Mouse (Mus musculus): ENCODE measurements around the gene Lrrc32. TPM values are rescaled to one million over a fixed set of nuclear protein-coding genes. Genes with fewer than 3 reads are reported as not detected.

The Lrrc32 gene
- total RNA-seq, 1 experiment = 0.62 TPM

DNA sequence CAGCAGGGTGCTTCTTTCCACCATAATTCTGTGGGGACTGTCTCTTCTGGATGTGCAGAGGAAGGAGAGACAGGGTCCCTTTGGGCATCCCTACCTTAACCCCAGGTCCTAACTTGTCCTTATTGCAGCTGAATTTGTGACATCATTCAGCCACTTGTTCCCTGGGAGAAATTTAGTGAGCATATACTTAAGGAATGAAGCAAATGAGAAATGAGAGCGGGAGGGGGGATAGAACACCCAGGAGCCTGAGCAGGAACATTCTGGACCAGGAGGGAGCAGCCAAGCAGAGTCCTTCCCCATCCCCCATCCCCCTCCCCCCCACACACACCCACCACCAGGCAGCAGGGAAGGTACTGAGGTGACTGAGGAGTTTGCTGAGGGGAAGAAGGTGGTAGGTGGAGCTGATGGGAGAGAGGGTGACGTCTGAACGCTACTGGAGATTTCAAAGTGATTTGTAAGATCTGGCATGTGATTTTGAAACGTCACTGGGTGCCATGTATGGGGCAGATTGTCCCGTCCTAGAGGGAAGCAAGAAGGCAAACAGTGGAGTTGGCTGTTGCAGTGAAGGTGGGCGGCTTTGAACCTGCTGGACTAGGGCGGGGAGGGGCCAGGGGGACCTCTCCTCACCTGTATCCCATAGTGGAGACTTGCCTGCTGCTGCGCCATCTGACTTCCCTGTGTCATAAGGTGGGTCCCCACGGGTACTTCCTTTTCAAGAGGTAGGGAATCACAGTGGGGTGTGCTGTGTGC is 2.5 kb downstream of the Lrrc32 start:
- no peak for DNase-seq (ENCODE audit: low read depth, low spot score)
- H3K27ac ChIP-seq (ENCODE audit: insufficient read depth, low read depth, low read length, poor library complexity, severe bottlenecking) = no peak overlapping the region
- H3K9ac ChIP-seq (ENCODE audit: insufficient read depth, low read depth, low read length, poor library complexity, severe bottlenecking) = no peak overlapping the region
- no peaks in the 10 kb centered on the region for H3K36me3 ChIP-seq (ENCODE audit: control insufficient read depth, insufficient read depth, low read length, poor library complexity, severe bottlenecking)
- no peak overlapping the region for H3K4me3 ChIP-seq (ENCODE audit: insufficient read depth in 1 of 2, low read depth in 1 of 2, low read length in 2 of 2, poor library complexity in 1 of 2, severe bottlenecking in 1 of 2)
- H3K4me1 ChIP-seq (ENCODE audit: control insufficient read depth in 2 of 2, insufficient read depth in 2 of 2, low read length in 2 of 2, poor library complexity in 1 of 2) = peaks cover 0 to 2% of the 10 kb centered on the region in 2 experiments; a peak in 1 of 4 replicates
- no peaks in the 10 kb centered on the region for H3K9me3 ChIP-seq (ENCODE audit: control insufficient read depth, insufficient read depth, low read depth, low read length)
- in situ Hi-C loops (cut with MboI; ENCODE audit: low sequenced_read_pairs in 2 of 2, unreplicated experiment in 2 of 2) = loop anchor here in 1 of 2 experiments (25.0 kb wide), 1 partner anchor 196 kb away; no protein-coding TSS in a partner anchor
- TF ChIP-seq CHD2 (IDR thresholded peaks at IDR 0.05; ENCODE audit: low read depth, low read length) = no peak
- no peak for TF ChIP-seq MAFK (IDR thresholded peaks at IDR 0.05; ENCODE audit: insufficient read depth, low read depth, low read length)
- TF ChIP-seq ZNF384 (IDR thresholded peaks at IDR 0.05; ENCODE audit: low read depth, low read length) = no peak
- no peak for TF ChIP-seq HCFC1 (IDR thresholded peaks at IDR 0.05; ENCODE audit: borderline replicate concordance, insufficient read depth, low read length)
- TF ChIP-seq ZC3H11A (IDR thresholded peaks at IDR 0.05; ENCODE audit: borderline replicate concordance, low read depth, low read length) = no peak

GRCm38 (mm10) chr7:98492331-98492730 is 3.2 kb downstream of the Lrrc32 start:
- Histone ChIP-seq H3K36me3 (ENCODE audit: control insufficient read depth, insufficient read depth, low read length, poor library complexity, severe bottlenecking) (no peaks in the 10 kb centered on the region), H3K4me1 (ENCODE audit: control insufficient read depth in 2 of 2, insufficient read depth in 2 of 2, low read length in 2 of 2, poor library complexity in 1 of 2) (peaks cover 0 to 2% of the 10 kb centered on the region in 2 experiments; a peak in 1 of 4 replicates), H3K27ac (ENCODE audit: insufficient read depth, low read depth, low read length, poor library complexity, severe bottlenecking) (no peak overlapping the region), H3K4me3 (ENCODE audit: insufficient read depth in 1 of 2, low read depth in 1 of 2, low read length in 2 of 2, poor library complexity in 1 of 2, severe bottlenecking in 1 of 2) (no peak overlapping the region), H3K9me3 (ENCODE audit: control insufficient read depth, insufficient read depth, low read depth, low read length) (no peaks in the 10 kb centered on the region), H3K9ac (ENCODE audit: insufficient read depth, low read depth, low read length, poor library complexity, severe bottlenecking) (no peak overlapping the region)
- no peak for DNase-seq (ENCODE audit: low read depth, low spot score)
- no peak for TF ChIP-seq ZC3H11A (IDR thresholded peaks at IDR 0.05; ENCODE audit: borderline replicate concordance, low read depth, low read length)
- no peak for TF ChIP-seq ZNF384 (IDR thresholded peaks at IDR 0.05; ENCODE audit: low read depth, low read length)
- no peak for TF ChIP-seq MAFK (IDR thresholded peaks at IDR 0.05; ENCODE audit: insufficient read depth, low read depth, low read length)
- TF ChIP-seq CHD2 (IDR thresholded peaks at IDR 0.05; ENCODE audit: low read depth, low read length) = no peak
- no peak for TF ChIP-seq HCFC1 (IDR thresholded peaks at IDR 0.05; ENCODE audit: borderline replicate concordance, insufficient read depth, low read length)
- in situ Hi-C loops (cut with MboI; ENCODE audit: low sequenced_read_pairs in 2 of 2, unreplicated experiment in 2 of 2) = loop anchor here in 1 of 2 experiments (25.0 kb wide), 1 partner anchor 195 kb away; no protein-coding TSS in a partner anchor

- in situ Hi-C loops (cut with MboI; ENCODE audit: low sequenced_read_pairs in 2 of 2, unreplicated experiment in 2 of 2) = loop anchor here in 1 of 2 experiments (25.0 kb wide), 1 partner anchor 194 kb away; no protein-coding TSS in a partner anchor
- Histone ChIP-seq H3K9ac (ENCODE audit: insufficient read depth, low read depth, low read length, poor library complexity, severe bottlenecking) (no peak overlapping the region), H3K4me3 (ENCODE audit: insufficient read depth in 1 of 2, low read depth in 1 of 2, low read length in 2 of 2, poor library complexity in 1 of 2, severe bottlenecking in 1 of 2) (no peak overlapping the region), H3K9me3 (ENCODE audit: control insufficient read depth, insufficient read depth, low read depth, low read length) (no peaks in the 10 kb centered on the region), H3K4me1 (ENCODE audit: control insufficient read depth in 2 of 2, insufficient read depth in 2 of 2, low read length in 2 of 2, poor library complexity in 1 of 2) (peaks cover 0 to 2% of the 10 kb centered on the region in 2 experiments; a peak in 1 of 4 replicates), H3K27ac (ENCODE audit: insufficient read depth, low read depth, low read length, poor library complexity, severe bottlenecking) (no peak overlapping the region), H3K36me3 (ENCODE audit: control insufficient read depth, insufficient read depth, low read length, poor library complexity, severe bottlenecking) (no peaks in the 10 kb centered on the region)
- no peak for DNase-seq (ENCODE audit: low read depth, low spot score)
- TF ChIP-seq CHD2 (IDR thresholded peaks at IDR 0.05; ENCODE audit: low read depth, low read length) (no peak), HCFC1 (IDR thresholded peaks at IDR 0.05; ENCODE audit: borderline replicate concordance, insufficient read depth, low read length) (no peak), ZC3H11A (IDR thresholded peaks at IDR 0.05; ENCODE audit: borderline replicate concordance, low read depth, low read length) (no peak)
These were observed 4.2 kb downstream of the Lrrc32 start for GRCm38 (mm10) chr7:98493307-98493706.

- in situ Hi-C loops (cut with MboI; ENCODE audit: low sequenced_read_pairs in 2 of 2, unreplicated experiment in 2 of 2) = loop anchor here in 1 of 2 experiments (25.0 kb wide), 1 partner anchor 193 kb away; no protein-coding TSS in a partner anchor
- Histone ChIP-seq H3K36me3 (ENCODE audit: control insufficient read depth, insufficient read depth, low read length, poor library complexity, severe bottlenecking) (no peaks in the 10 kb centered on the region), H3K4me1 (ENCODE audit: control insufficient read depth in 2 of 2, insufficient read depth in 2 of 2, low read length in 2 of 2, poor library complexity in 1 of 2) (peaks cover 0 to 2% of the 10 kb centered on the region in 2 experiments; a peak in 1 of 4 replicates), H3K9me3 (ENCODE audit: control insufficient read depth, insufficient read depth, low read depth, low read length) (no peaks in the 10 kb centered on the region), H3K9ac (ENCODE audit: insufficient read depth, low read depth, low read length, poor library complexity, severe bottlenecking) (no peak overlapping the region), H3K27ac (ENCODE audit: insufficient read depth, low read depth, low read length, poor library complexity, severe bottlenecking) (no peak overlapping the region), H3K4me3 (ENCODE audit: insufficient read depth in 1 of 2, low read depth in 1 of 2, low read length in 2 of 2, poor library complexity in 1 of 2, severe bottlenecking in 1 of 2) (no peak overlapping the region)
- TF ChIP-seq CHD2 (IDR thresholded peaks at IDR 0.05; ENCODE audit: low read depth, low read length) (no peak), ZNF384 (IDR thresholded peaks at IDR 0.05; ENCODE audit: low read depth, low read length) (no peak), ZC3H11A (IDR thresholded peaks at IDR 0.05; ENCODE audit: borderline replicate concordance, low read depth, low read length) (no peak), MAFK (IDR thresholded peaks at IDR 0.05; ENCODE audit: insufficient read depth, low read depth, low read length) (no peak), HCFC1 (IDR thresholded peaks at IDR 0.05; ENCODE audit: borderline replicate concordance, insufficient read depth, low read length) (no peak)
- DNase-seq (ENCODE audit: low read depth, low spot score) = no peak
These were observed 4.9 kb downstream of the Lrrc32 start for GRCm38 (mm10) chr7:98493901-98494480.
